Mouse (Mus musculus) liver, embryonic 14.5 days (tissue): ENCODE data around the gene Tead2.

ENCODE experiments used
- CTCF ChIP-seq: IDR thresholded peaks from 2 replicates; pipeline ENCODE4 v1.5.1; 2016; ENCODE audit warnings: antibody characterized with exemption, low read depth, control low read depth
- EP300 ChIP-seq: IDR thresholded peaks from 2 replicates; pipeline ENCODE4 v1.6.1; 2016; ENCODE audit warnings: antibody characterized with exemption, low read depth

GRCm38 (mm10) chr7:45264348-45264747, 48.8 kb downstream of the Tead2 start:
- TF ChIP-seq EP300 (no peak), CTCF (no peak)
